20 mouse cellular contexts compared by ENCODE assay signal in genomic region chr5:53265740-53266139, GRCm38 (mm10). TPM values are rescaled to one million over a fixed set of nuclear protein-coding genes. Genes with fewer than 3 reads are reported as not detected.
A peak's percentile ranks its signal among the peaks of the same experiment; 100 is the strongest.
DNase-seq lines count a peak whose midpoint lies in the region; ATAC-seq lines count a peak whose summit lies in the region.
"Had no signal": no experiment of that assay in that cellular context is flagged by ENCODE, and none has a peak within 500 bp of the region (broad histone marks: within the 10 kb centered on the region; RNA-seq: fewer than 3 reads in every experiment).

No protein-coding gene starts in this region.

- H3K4me1 ChIP-seq in kidney, embryonic 15.5 days: peaks cover 34% of the 10 kb centered on the region

- 0 out of 2 replicates have a peak overlapping the region, but pooled peaks have one; percentile 89 for H3K27ac ChIP-seq in kidney, embryonic 15.5 days
- H3K27ac ChIP-seq: hindbrain, embryonic 12.5 days; hindbrain, embryonic 15.5 days had no signal

- no peaks in the 10 kb centered on the region for H3K27me3 ChIP-seq in kidney, embryonic 15.5 days
- H3K27me3 ChIP-seq: CH12.LX; embryonic facial prominence, embryonic 12.5 days; embryonic facial prominence, embryonic 15.5 days; hindbrain, embryonic 15.5 days had no signal

- ATAC-seq in kidney, embryonic 15.5 days (replicated peaks; ENCODE audit: low FRiP score): no peak

- no peak overlapping the region for H3K9ac ChIP-seq in kidney, embryonic 15.5 days
- H3K9ac ChIP-seq: embryonic facial prominence, embryonic 12.5 days; embryonic facial prominence, embryonic 15.5 days; hindbrain, embryonic 12.5 days; hindbrain, embryonic 15.5 days had no signal

- no peak overlapping the region for H3K4me2 ChIP-seq in kidney, embryonic 15.5 days
- H3K4me2 ChIP-seq: heart, embryonic 11.5 days; hindbrain, embryonic 15.5 days had no signal

- WGBS in kidney, embryonic 15.5 days: 32% methylated on average over 12 of the region's 12 CpGs

- no peaks in the 10 kb centered on the region for H3K9me3 ChIP-seq in kidney, embryonic 15.5 days (replicated peaks)
- H3K9me3 ChIP-seq: embryonic facial prominence, embryonic 12.5 days; embryonic facial prominence, embryonic 15.5 days; G1E; hindbrain, embryonic 12.5 days; hindbrain, embryonic 15.5 days had no signal

- H3K4me3 ChIP-seq in kidney, embryonic 15.5 days (replicated peaks): no peak overlapping the region
- H3K4me3 ChIP-seq: hindbrain, embryonic 15.5 days had no signal

- H3K36me3 ChIP-seq in kidney, embryonic 15.5 days: no peaks in the 10 kb centered on the region
- H3K36me3 ChIP-seq: embryonic facial prominence, embryonic 12.5 days; embryonic facial prominence, embryonic 15.5 days; hindbrain, embryonic 12.5 days; hindbrain, embryonic 15.5 days had no signal

- peak; percentile 54 for DNase-seq in embryo, embryonic 10 days (ENCODE audit: low spot score)
- DNase-seq in embryo, embryonic 9.5 days (ENCODE audit: extremely low spot score): no peak
- DNase-seq in kidney, adult 18-20 months: no peak
- DNase-seq in embryo, embryonic 11 days: peak; percentile 35
- DNase-seq in MN1 (ENCODE audit: low spot score): no peak
- DNase-seq: adrenal gland, adult 2 months; adrenal gland, postnatal 14 days; B cell, adult 2 months; cerebellum, adult 11 months; cerebellum, adult 8-10 months; cerebellum, postnatal 10 days; heart, adult 11 months had no signal

RNA-seq across cellular contexts. Expression of gene Smim20, which starts 1.1 kb away (rescaled TPM):
- polyA plus RNA-seq in kidney, embryonic 15.5 days (2015; fragmentation: Nextera tagmentation; extraction: Ambion mirVana): 82.0 and 82.7 TPM in 2 replicates

RNA-seq across cellular contexts. Expression of gene Sel1l3, which starts 52.0 kb away (rescaled TPM):
- polyA plus RNA-seq in kidney, embryonic 15.5 days (2015; fragmentation: Nextera tagmentation; extraction: Ambion mirVana): 19.0 and 20.1 TPM in 2 replicates
- polyA plus RNA-seq: G1E had no signal

Comparison
In these comparisons a context has a peak if more than half of its experiments do, and no peak if none do; other contexts are left out.
1. DNase-seq: peak in embryo, embryonic 10 days (single experiment) and embryo, embryonic 11 days (single experiment); none in embryo, embryonic 9.5 days (single experiment), kidney, adult 18-20 months (single experiment) and MN1 (single experiment).